Mouse (Mus musculus) embryonic facial prominence, embryonic 12.5 days (tissue): ENCODE measurements around the gene Wnt5b. TPM values are rescaled to one million over a fixed set of nuclear protein-coding genes. Genes with fewer than 3 reads are reported as not detected.

Experiments
- ATAC-seq: fragments of 200-750 bp; cut with Nextera tagmentation; 2 replicates; pipeline ENCODE4 v1.8.0; 2017; ENCODE audit not compliant: insufficient number of reproducible peaks, insufficient read depth, low FRiP score, low TSS enrichment
- H3K27ac ChIP-seq: fragments of 300-500 bp; sonication (generic); 2 replicates; pipeline ENCODE4 v1.5.1; 2016; ENCODE audit warnings: mild to moderate bottlenecking
- H3K27me3 ChIP-seq: fragments of 300-500 bp; sonication (generic); 2 replicates; pipeline ENCODE4 v1.6.1; 2016; ENCODE audit warnings: mild to moderate bottlenecking, moderate library complexity
- H3K36me3 ChIP-seq: fragments of 300-500 bp; sonication (generic); 2 replicates; pipeline ENCODE4 v1.6.1; 2016; ENCODE audit warnings: mild to moderate bottlenecking
- H3K4me1 ChIP-seq: fragments of 300-500 bp; sonication (generic); 2 replicates; pipeline ENCODE4 v1.6.1; 2016
- H3K4me2 ChIP-seq: fragments of 300-500 bp; sonication (generic); replicated peaks from 2 replicates; pipeline ENCODE4 v1.6.1; 2016; ENCODE audit warnings: mild to moderate bottlenecking, moderate library complexity
- H3K4me3 ChIP-seq: fragments of 300-500 bp; sonication (generic); 2 replicates; pipeline ENCODE4 v1.5.1; 2016; ENCODE audit warnings: mild to moderate bottlenecking
- H3K9ac ChIP-seq: fragments of 300-500 bp; sonication (generic); 2 replicates; pipeline ENCODE4 v1.6.1; 2016; ENCODE audit warnings: mild to moderate bottlenecking, moderate library complexity
- H3K9me3 ChIP-seq: fragments of 300-500 bp; sonication (generic); 2 replicates; pipeline ENCODE4 v1.6.1; 2016; ENCODE audit warnings: mild to moderate bottlenecking, moderate library complexity
- WGBS: fragments of 180-500 bp; shearing (Covaris S2); methylation state at CpG from one replicate; pipeline ENCODE4 v1.1.7; 2016; 5-methylcytosine and 5-hydroxymethylcytosine counted together
- polyA plus RNA-seq: library from polyadenylated mRNA; unstranded; fragments of >200 nt; fragmentation: Nextera tagmentation; extraction: Ambion mirVana; gene quantifications from 2 replicates; pipeline ENCODE4 v1.2.1, GENCODE M21; 2016

Gene Wnt5b
- polyA plus RNA-seq, 1 experiment from 2014 or later = 20.0 TPM

DNA sequence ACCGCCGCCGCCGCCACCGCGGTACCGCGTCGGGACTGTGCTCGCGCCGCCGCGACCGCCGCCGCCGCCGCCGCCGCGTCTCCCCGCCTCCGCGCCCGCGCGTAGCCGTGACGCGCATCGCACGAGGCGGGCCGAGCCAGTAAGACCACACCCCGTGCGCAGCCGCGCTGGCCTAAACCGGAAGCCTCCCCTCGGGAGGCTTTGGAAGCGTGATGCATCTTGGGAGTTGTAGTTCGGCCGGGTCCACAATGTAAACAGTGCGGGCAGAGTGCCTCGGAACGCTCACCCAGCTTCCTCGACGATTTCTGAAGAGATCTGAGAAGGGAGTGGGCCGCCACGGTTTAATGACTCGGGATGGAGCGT lies 155.5 kb downstream of the Wnt5b start:
- Histone ChIP-seq H3K27ac (peak overlapping the region; percentile 77), H3K36me3 (no peaks in the 10 kb centered on the region)

DNA sequence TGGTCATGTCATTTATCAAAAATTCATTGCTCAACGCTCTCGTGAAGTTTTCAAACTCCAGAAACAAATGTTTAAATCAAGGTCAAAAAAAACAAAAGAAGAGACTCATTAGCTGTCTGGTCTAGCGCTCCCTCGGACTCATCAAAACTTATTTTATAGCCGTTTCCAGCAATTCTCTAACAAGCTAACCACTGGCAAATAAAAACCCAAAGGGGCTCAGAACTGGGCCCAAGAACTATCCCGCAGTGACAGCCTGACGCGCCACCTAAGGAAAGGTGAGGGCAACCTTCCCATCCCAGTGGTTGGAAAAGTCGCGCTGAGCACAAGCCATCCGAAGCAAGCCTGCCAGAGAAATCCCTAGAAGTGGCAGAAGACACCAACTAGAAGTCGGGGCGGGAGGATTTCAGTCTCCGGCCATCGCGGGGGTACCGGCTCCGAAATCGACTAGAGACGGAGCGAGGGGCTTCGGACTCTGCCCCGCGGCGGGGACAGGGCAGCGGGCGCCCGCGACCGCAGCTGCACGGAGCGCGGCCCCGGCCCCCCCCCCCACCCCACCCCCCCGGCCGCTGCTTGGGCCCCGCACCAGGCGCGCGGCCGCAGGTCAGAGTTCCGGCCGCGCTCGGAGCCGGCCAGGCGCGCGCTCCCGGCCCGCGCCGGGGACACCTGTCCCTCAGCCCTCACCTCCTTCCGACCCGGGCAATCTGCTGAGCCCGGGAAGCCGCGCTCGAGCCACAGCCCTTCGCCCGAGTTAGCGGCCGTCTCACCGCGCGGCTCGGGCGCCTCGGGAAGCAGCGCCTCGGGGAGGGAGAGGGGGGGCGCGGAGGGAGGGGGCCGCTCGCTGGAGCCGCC lies 156.1 kb downstream of the Wnt5b start:
- H3K36me3 ChIP-seq = no peaks in the 10 kb centered on the region
- peak overlapping the region; percentile 83 for H3K4me3 ChIP-seq
- peak overlapping the region; percentile 75 for H3K9ac ChIP-seq
- H3K27ac ChIP-seq = peak overlapping the region; percentile 77
- H3K9me3 ChIP-seq = no peaks in the 10 kb centered on the region
- 2% methylated on average over 46 of the region's 76 CpGs for WGBS
- H3K4me1 ChIP-seq = peaks cover 6% of the 10 kb centered on the region
- no peaks in the 10 kb centered on the region for H3K27me3 ChIP-seq
- H3K4me2 ChIP-seq = peak overlapping the region; percentile 78
- peak; percentile 81 for ATAC-seq

More for the DNA sequence above, 155.5 kb downstream of the Wnt5b start:
- Histone ChIP-seq H3K4me1 (peaks cover 6% of the 10 kb centered on the region), H3K27me3 (no peaks in the 10 kb centered on the region), H3K9me3 (no peaks in the 10 kb centered on the region), H3K4me2 (peak overlapping the region; percentile 48), H3K9ac (peak overlapping the region; percentile 75), H3K4me3 (peak overlapping the region; percentile 83)
- WGBS = under 1% methylated on average over 34 of the region's 53 CpGs
- ATAC-seq = peak; percentile 98

DNA sequence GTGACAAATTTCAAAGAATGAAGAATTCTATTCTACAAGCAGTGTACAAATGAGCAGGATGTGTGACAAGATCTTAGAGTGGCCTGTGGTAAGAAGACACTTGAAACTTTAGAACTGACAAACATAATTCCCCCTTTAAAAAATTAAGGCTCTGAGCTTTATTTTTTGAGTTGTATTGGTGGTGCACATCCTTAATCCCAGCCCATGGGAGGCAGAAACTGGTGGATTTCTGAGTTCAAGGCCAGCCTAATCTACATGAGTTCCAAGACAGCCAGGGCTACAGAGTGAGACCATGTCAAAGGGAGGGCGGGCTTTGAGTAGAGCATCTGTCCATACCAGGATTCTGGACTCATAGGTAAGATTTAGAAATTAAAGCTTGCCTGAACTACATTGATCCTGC lies 157.3 kb downstream of the Wnt5b start:
- no peak overlapping the region for H3K27ac ChIP-seq
- ATAC-seq = no peak
- 96% methylated on average over 1 of the region's 1 CpGs for WGBS
- no peaks in the 10 kb centered on the region for H3K27me3 ChIP-seq
- no peaks in the 10 kb centered on the region for H3K9me3 ChIP-seq
- no peaks in the 10 kb centered on the region for H3K36me3 ChIP-seq
- H3K4me2 ChIP-seq = peak overlapping the region; percentile 78
- H3K4me3 ChIP-seq = no peak overlapping the region
- H3K4me1 ChIP-seq = peaks cover 6% of the 10 kb centered on the region
- 0 out of 2 replicates have a peak overlapping the region, but pooled peaks have one; percentile 8 for H3K9ac ChIP-seq

DNA sequence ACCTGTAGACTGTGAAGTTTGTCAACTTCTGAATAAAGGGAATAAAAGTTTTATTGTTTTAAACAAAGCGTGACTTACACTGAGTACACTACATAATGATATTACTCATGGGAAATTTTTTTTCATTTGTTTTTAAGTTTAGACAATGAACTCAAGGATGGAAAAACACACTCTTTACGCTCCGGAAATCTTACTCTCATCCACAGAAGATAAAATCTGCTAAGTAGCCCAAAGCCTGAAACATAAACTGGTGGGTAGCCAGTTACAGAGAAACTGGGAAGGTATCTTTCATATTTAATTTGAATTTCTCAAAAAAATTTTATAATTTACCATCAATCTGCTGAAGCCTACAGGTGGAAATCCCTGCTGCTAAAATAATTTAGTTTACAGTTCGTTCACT lies 157.7 kb downstream of the Wnt5b start:
- H3K4me2 ChIP-seq = no peak overlapping the region
- ATAC-seq = no peak
- no peaks in the 10 kb centered on the region for H3K9me3 ChIP-seq
- no peaks in the 10 kb centered on the region for H3K36me3 ChIP-seq
- no peaks in the 10 kb centered on the region for H3K27me3 ChIP-seq
- no peak overlapping the region for H3K4me3 ChIP-seq
- WGBS = 86% methylated on average over 4 of the region's 4 CpGs
- no peak overlapping the region for H3K27ac ChIP-seq
- H3K9ac ChIP-seq = no peak overlapping the region
- peaks cover 6% of the 10 kb centered on the region for H3K4me1 ChIP-seq

DNA sequence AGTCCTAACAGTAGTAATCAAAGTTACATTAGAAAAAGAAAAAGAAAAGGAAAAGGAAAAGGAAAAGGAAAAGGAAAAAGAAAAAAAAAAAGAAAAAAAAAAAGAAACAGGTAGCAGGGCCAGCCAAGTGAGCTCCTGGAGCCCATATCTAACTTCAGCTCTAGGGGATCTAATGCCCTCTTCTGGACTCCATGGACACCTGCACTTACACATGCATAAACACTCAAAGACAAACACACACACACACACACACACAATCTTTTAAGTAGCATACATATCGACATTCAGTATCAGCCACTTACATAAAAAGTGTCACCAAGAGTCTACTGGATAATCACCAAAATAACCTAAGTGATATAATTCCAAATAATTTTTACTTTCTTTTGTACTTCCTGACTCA lies 158.5 kb downstream of the Wnt5b start:
- Histone ChIP-seq H3K4me1 (peaks cover 6% of the 10 kb centered on the region), H3K36me3 (no peaks in the 10 kb centered on the region), H3K4me2 (no peak overlapping the region), H3K27me3 (no peaks in the 10 kb centered on the region), H3K9me3 (no peaks in the 10 kb centered on the region), H3K9ac (no peak overlapping the region), H3K27ac (no peak overlapping the region), H3K4me3 (no peak overlapping the region)
- ATAC-seq = no peak
- 90% methylated on average over 1 of the region's 1 CpGs for WGBS

Other genes starting within 250 kb of the Wnt5b start
- 0.04 and 0.13 TPM in 2 replicates for gene Lrtm2, start 213.6 kb downstream of the Wnt5b start, polyA plus RNA-seq
- gene Adipor2, start 126.6 kb downstream of the Wnt5b start, polyA plus RNA-seq = 28.4 and 30.2 TPM in 2 replicates
- 4.1 and 4.4 TPM in 2 replicates for gene Fbxl14, start 64.7 kb downstream of the Wnt5b start, polyA plus RNA-seq